Mouse (Mus musculus): ENCODE results near the gene Mylk. TPM values are rescaled to one million over a fixed set of nuclear protein-coding genes. Genes with fewer than 3 reads are reported as not detected.
A peak's percentile ranks its signal among the peaks of the same experiment; 100 is the strongest.
"Not testable (repeated sequence)": the region's sequence is repeated elsewhere in the genome, so short reads cannot be mapped to it uniquely, and the experiment has no call there.

The Mylk gene
- polyA plus RNA-seq, 1 experiment from 2014 or later, result 4.7 TPM

GRCm38 (mm10) chr16:34807768-34808275 lies 62.8 kb downstream of the Mylk start:
- no peak overlapping the region for H3K4me3 ChIP-seq (replicated peaks)
- H3K27ac ChIP-seq, result no peak overlapping the region

GRCm38 (mm10) chr16:34812165-34812564 lies 67.2 kb downstream of the Mylk start:
- Histone ChIP-seq H3K27me3 (peaks cover 14% of the 10 kb centered on the region), H3K27ac (no peak overlapping the region), H3K4me2 (no peak overlapping the region), H3K9ac (replicated peaks) (no peak overlapping the region), H3K4me1 (replicated peaks) (peaks cover 6% of the 10 kb centered on the region), H3K36me3 (no peaks in the 10 kb centered on the region), H3K9me3 (no peaks in the 10 kb centered on the region), H3K4me3 (replicated peaks) (no peak overlapping the region)
- no peak for ATAC-seq (ENCODE audit: insufficient number of reproducible peaks, insufficient read depth, low FRiP score, low TSS enrichment, low read depth)
- WGBS, result 64% methylated on average over 2 of the region's 2 CpGs

More at GRCm38 (mm10) chr16:34807768-34808275, 62.8 kb downstream of the Mylk start:
- Histone ChIP-seq H3K36me3 (no peaks in the 10 kb centered on the region), H3K4me2 (no peak overlapping the region), H3K9me3 (no peaks in the 10 kb centered on the region), H3K27me3 (peaks cover 32% of the 10 kb centered on the region), H3K9ac (replicated peaks) (no peak overlapping the region), H3K4me1 (replicated peaks) (peaks cover 29% of the 10 kb centered on the region)
- 48% methylated on average over 11 of the region's 11 CpGs for WGBS
- no peak for ATAC-seq (ENCODE audit: insufficient number of reproducible peaks, insufficient read depth, low FRiP score, low TSS enrichment, low read depth)

GRCm38 (mm10) chr16:34813161-34813560 lies 68.2 kb downstream of the Mylk start:
- not testable (repeated sequence) for H3K27me3 ChIP-seq; H3K9me3 ChIP-seq; H3K27ac ChIP-seq; H3K4me3 ChIP-seq (replicated peaks); H3K9ac ChIP-seq (replicated peaks); H3K36me3 ChIP-seq; H3K4me1 ChIP-seq (replicated peaks); H3K4me2 ChIP-seq; ATAC-seq (ENCODE audit: insufficient number of reproducible peaks, insufficient read depth, low FRiP score, low TSS enrichment, low read depth)

GRCm38 (mm10) chr16:34813570-34813969 lies 68.6 kb downstream of the Mylk start:
- no peak overlapping the region for H3K4me3 ChIP-seq (replicated peaks)
- WGBS, result 78% methylated on average over 3 of the region's 3 CpGs
- no peak for ATAC-seq (ENCODE audit: insufficient number of reproducible peaks, insufficient read depth, low FRiP score, low TSS enrichment, low read depth)

DNA sequence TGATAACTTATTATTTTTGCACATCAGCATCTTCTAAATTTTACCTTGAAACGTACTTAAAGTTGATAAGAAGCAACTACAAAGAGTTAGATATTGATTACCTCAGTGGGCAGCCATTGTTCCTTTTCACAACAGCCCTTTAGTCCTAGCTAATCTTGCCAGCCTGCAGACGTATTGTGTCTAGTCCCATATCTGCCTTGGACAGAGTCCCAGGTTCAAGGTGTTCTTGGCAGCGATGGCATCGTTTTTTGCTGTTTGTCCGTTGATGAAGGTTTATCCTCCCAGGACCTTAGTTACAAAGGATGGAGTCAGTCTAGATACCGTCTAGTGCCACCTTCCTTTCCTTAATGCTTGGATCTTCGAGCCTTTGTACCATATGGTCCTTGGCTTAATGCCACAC lies 69.6 kb downstream of the Mylk start:
- no peak overlapping the region for H3K4me2 ChIP-seq
- H3K36me3 ChIP-seq, result no peaks in the 10 kb centered on the region
- ATAC-seq (ENCODE audit: insufficient number of reproducible peaks, insufficient read depth, low FRiP score, low TSS enrichment, low read depth), result no peak
- no peaks in the 10 kb centered on the region for H3K27me3 ChIP-seq
- no peaks in the 10 kb centered on the region for H3K4me1 ChIP-seq (replicated peaks)
- H3K9ac ChIP-seq (replicated peaks), result no peak overlapping the region
- H3K4me3 ChIP-seq (replicated peaks), result no peak overlapping the region
- H3K27ac ChIP-seq, result no peak overlapping the region
- no peaks in the 10 kb centered on the region for H3K9me3 ChIP-seq
- WGBS, result 93% methylated on average over 7 of the region's 7 CpGs

More at GRCm38 (mm10) chr16:34813570-34813969, 68.6 kb downstream of the Mylk start:
- no peak overlapping the region for H3K4me2 ChIP-seq
- no peak overlapping the region for H3K27ac ChIP-seq
- H3K27me3 ChIP-seq, result peaks cover 4% of the 10 kb centered on the region; the same call in 1 of the 2 replicates
- H3K9ac ChIP-seq (replicated peaks), result no peak overlapping the region
- no peaks in the 10 kb centered on the region for H3K9me3 ChIP-seq
- H3K4me1 ChIP-seq (replicated peaks), result no peaks in the 10 kb centered on the region
- H3K36me3 ChIP-seq, result no peaks in the 10 kb centered on the region

DNA sequence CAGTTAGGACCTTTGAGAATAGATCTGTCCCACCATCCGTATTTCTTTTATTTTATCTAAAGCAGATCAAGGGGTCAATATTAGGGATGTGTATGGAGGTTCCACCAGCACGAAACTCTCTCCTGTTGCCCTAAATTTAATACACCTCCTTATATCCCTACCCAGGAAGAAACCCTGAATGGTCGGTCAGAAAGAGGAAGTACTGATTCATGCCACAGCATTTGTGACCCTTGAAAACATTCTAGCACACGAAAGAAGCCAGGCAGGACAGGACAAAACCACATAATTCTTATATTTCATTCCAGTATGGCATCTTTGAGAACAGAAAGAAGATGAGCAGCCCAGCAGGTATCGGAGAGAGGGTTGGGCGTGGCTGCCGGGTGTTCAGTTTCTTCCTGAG lies 71.5 kb downstream of the Mylk start:
- no peaks in the 10 kb centered on the region for H3K9me3 ChIP-seq
- ATAC-seq (ENCODE audit: insufficient number of reproducible peaks, insufficient read depth, low FRiP score, low TSS enrichment, low read depth), result no peak
- no peak overlapping the region for H3K4me2 ChIP-seq
- H3K4me1 ChIP-seq (replicated peaks), result no peaks in the 10 kb centered on the region
- no peaks in the 10 kb centered on the region for H3K36me3 ChIP-seq
- 91% methylated on average over 7 of the region's 7 CpGs for WGBS
- H3K27me3 ChIP-seq, result no peaks in the 10 kb centered on the region
- H3K9ac ChIP-seq (replicated peaks), result no peak overlapping the region
- no peak overlapping the region for H3K27ac ChIP-seq
- H3K4me3 ChIP-seq (replicated peaks), result no peak overlapping the region

GRCm38 (mm10) chr16:34825111-34825744 lies 80.2 kb downstream of the Mylk start:
- H3K4me1 ChIP-seq (replicated peaks), result peaks cover 15% of the 10 kb centered on the region
- H3K4me3 ChIP-seq (replicated peaks), result no peak overlapping the region
- H3K9ac ChIP-seq (replicated peaks), result no peak overlapping the region
- no peaks in the 10 kb centered on the region for H3K36me3 ChIP-seq
- H3K4me2 ChIP-seq, result no peak overlapping the region
- no peaks in the 10 kb centered on the region for H3K9me3 ChIP-seq
- ATAC-seq (ENCODE audit: insufficient number of reproducible peaks, insufficient read depth, low FRiP score, low TSS enrichment, low read depth), result no peak
- H3K27me3 ChIP-seq, result no peaks in the 10 kb centered on the region
- no peak overlapping the region for H3K27ac ChIP-seq
- 63% methylated on average over 7 of the region's 7 CpGs for WGBS

- Histone ChIP-seq H3K4me1 (replicated peaks) (peaks cover 15% of the 10 kb centered on the region), H3K36me3 (no peaks in the 10 kb centered on the region), H3K27me3 (no peaks in the 10 kb centered on the region), H3K9me3 (no peaks in the 10 kb centered on the region), H3K9ac (replicated peaks) (no peak overlapping the region), H3K4me3 (replicated peaks) (no peak overlapping the region), H3K27ac (0 out of 2 replicates have a peak overlapping the region, but pooled peaks have one; percentile 2), H3K4me2 (no peak overlapping the region)
- WGBS, result 68% methylated on average over 1 of the region's 1 CpGs
- peak; percentile 42; the same call in 1 of the 2 replicates for ATAC-seq (ENCODE audit: insufficient number of reproducible peaks, insufficient read depth, low FRiP score, low TSS enrichment, low read depth)
These were observed 89.5 kb downstream of the Mylk start for GRCm38 (mm10) chr16:34834477-34834876.

DNA sequence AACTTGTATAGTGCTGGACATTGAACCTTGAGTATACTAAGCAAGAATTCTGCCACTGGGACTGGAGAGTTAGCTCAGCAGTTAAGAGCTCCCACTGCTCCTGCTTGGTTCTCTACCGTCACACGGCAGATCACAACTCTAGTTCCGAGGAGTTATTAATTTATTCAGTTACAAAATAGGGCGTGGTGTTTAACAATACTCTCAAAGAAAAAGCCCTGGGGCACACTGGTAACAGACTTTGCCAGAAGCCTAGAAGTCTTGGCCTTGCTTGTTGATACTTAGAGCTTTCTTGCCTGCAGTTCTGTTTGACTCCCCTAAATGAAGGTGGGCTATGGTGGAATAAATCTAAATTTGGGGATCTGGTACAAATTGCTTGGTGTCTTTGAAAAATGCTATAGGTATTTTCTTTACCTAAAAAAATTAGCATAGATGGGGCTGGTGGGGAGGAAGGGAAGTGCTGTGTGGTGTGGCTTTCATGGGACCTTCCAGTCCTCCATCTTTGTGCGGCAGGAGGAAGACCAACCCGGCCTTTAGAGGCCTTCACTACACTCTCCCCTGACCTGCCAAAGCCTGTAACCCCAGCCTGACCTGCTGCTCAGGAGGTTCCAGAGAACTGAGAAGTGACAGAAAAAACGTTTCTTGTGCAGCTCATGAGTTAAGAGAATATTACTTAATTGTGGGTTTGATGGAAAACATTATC lies 94.1 kb downstream of the Mylk start:
- Histone ChIP-seq H3K4me2 (no peak overlapping the region), H3K4me1 (replicated peaks) (peaks cover 18% of the 10 kb centered on the region), H3K27me3 (no peaks in the 10 kb centered on the region; the same call in 1 of the 2 replicates), H3K36me3 (no peaks in the 10 kb centered on the region), H3K9me3 (no peaks in the 10 kb centered on the region; the same call in 1 of the 2 replicates), H3K4me3 (replicated peaks) (no peak overlapping the region), H3K9ac (replicated peaks) (no peak overlapping the region), H3K27ac (peak overlapping the region; percentile 80; the same call in 1 of the 2 replicates)
- 68% methylated on average over 7 of the region's 7 CpGs for WGBS
- ATAC-seq (ENCODE audit: insufficient number of reproducible peaks, insufficient read depth, low FRiP score, low TSS enrichment, low read depth), result no peak

DNA sequence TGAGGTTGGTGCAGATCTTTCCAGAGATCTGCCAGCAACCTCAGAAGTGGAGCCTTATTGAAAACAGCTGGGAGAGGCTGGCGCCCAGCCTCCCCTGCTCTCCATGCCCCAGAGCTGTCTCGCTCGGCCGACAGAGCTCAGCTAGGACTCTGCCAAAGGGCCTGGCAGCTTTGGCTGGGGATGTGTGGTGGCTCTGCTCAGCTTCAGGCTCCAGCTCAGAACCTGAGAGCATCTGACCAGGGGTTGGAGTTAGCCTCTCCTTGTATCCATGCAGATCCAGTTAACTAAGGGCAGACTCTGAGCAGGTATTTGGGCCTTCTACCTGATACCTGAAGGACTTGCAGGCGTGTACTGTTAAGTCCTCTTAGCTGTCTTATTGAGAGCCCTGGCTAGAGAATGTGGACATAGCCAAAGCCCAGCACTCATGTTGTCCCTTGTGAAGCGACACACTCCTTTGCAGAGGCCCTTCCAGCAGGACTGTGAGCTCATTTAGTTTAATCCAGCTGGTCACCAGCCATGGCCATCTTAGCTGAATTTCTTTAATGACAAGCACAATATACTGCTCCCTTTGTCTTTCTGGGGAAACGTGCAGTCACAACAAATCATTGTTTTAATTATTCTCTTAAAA lies 94.8 kb downstream of the Mylk start:
- peaks cover 13% of the 10 kb centered on the region for H3K4me1 ChIP-seq (replicated peaks)
- ATAC-seq (ENCODE audit: insufficient number of reproducible peaks, insufficient read depth, low FRiP score, low TSS enrichment, low read depth), result no peak; the same call in 1 of the 2 replicates
- peak overlapping the region; percentile 80 for H3K27ac ChIP-seq
- H3K27me3 ChIP-seq, result no peaks in the 10 kb centered on the region; the same call in 1 of the 2 replicates
- WGBS, result 41% methylated on average over 7 of the region's 7 CpGs
- H3K9me3 ChIP-seq, result no peaks in the 10 kb centered on the region; the same call in 1 of the 2 replicates
- no peak overlapping the region for H3K9ac ChIP-seq (replicated peaks)
- H3K4me3 ChIP-seq (replicated peaks), result no peak overlapping the region
- H3K36me3 ChIP-seq, result no peaks in the 10 kb centered on the region
- H3K4me2 ChIP-seq, result no peak overlapping the region

DNA sequence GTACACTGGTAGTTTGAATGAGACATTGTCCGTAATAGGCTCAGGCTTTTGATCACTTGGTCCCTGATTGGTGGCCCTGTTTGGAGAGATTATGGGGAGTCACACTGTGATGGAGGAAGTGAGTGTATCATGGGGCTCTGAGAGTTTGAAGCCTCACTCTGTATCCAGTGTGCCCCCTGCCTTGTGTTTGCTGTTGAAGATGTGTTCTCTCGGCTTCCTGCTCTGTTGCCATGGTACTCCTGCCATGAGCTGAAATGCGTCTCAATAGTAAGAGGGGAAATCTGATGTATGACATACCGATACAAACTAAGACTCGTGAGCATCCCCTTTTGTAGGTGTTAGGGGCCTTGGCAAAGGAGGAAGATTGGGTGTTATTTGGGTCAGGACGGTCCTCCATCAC lies 99.8 kb downstream of the Mylk start:
- ATAC-seq (ENCODE audit: insufficient number of reproducible peaks, insufficient read depth, low FRiP score, low TSS enrichment, low read depth), result no peak
- Histone ChIP-seq H3K4me3 (replicated peaks) (no peak overlapping the region), H3K9me3 (no peaks in the 10 kb centered on the region; the same call in 1 of the 2 replicates), H3K36me3 (no peaks in the 10 kb centered on the region), H3K4me2 (no peak overlapping the region), H3K9ac (replicated peaks) (no peak overlapping the region), H3K4me1 (replicated peaks) (peaks cover 22% of the 10 kb centered on the region), H3K27ac (no peak overlapping the region), H3K27me3 (no peaks in the 10 kb centered on the region; the same call in 1 of the 2 replicates)
- 87% methylated on average over 6 of the region's 6 CpGs for WGBS

Data from limb, embryonic 12.5 days (tissue).